Mouse (Mus musculus) kidney, adult 2 months (tissue): ENCODE results near the gene Ubtf. TPM values are rescaled to one million over a fixed set of nuclear protein-coding genes. Genes with fewer than 3 reads are reported as not detected.
"Not testable (repeated sequence)": the region's sequence is repeated elsewhere in the genome, so short reads cannot be mapped to it uniquely, and the experiment has no call there.

Experiments used
- DNase-seq: peaks from one replicate; pipeline ENCODE4 v3.0.0; 2021
- H3K27ac ChIP-seq: fragments of 200-500 bp; 2 replicates; pipeline ENCODE4 v1.5.1; 2012; ENCODE audit warnings: low read depth, low read length, control low read depth, inconsistent platforms; ENCODE audit not compliant: insufficient read depth
- H3K27me3 ChIP-seq: fragments of 200-500 bp; replicated peaks from 2 replicates; pipeline ENCODE4 v1.6.1; 2012; ENCODE audit warnings: mild to moderate bottlenecking, moderate library complexity, low read length, inconsistent platforms; ENCODE audit not compliant: control insufficient read depth, insufficient read depth
- H3K36me3 ChIP-seq: fragments of 200-500 bp; 2 replicates; pipeline ENCODE4 v1.6.1; 2012; ENCODE audit warnings: mild to moderate bottlenecking, moderate library complexity, low read length, inconsistent platforms; ENCODE audit not compliant: control insufficient read depth, insufficient read depth
- H3K4me1 ChIP-seq: fragments of 200-500 bp; 2 replicates; pipeline ENCODE4 v1.6.1; 2011; ENCODE audit warnings: low read length; ENCODE audit not compliant: control insufficient read depth, insufficient read depth
- H3K4me3 ChIP-seq: fragments of 200-500 bp; 2 replicates; pipeline ENCODE4 v1.5.1; 2011; ENCODE audit warnings: mild to moderate bottlenecking, low read depth, low read length, control low read depth; ENCODE audit not compliant: insufficient read depth
- CTCF ChIP-seq: fragments of 200-500 bp; conservative IDR thresholded peaks from 2 replicates; pipeline ENCODE4 v1.5.1; 2011; ENCODE audit warnings: low read depth, mild to moderate bottlenecking, control low read depth, low read length, moderate library complexity, mixed read lengths; ENCODE audit not compliant: insufficient read depth, insufficient read length
- POLR2A ChIP-seq: fragments of 200-500 bp; IDR thresholded peaks from one replicate; pipeline ENCODE4 v1.6.1; 2011; ENCODE audit warnings: low read depth, low read length, control low read depth
- WGBS: fragments of 180-500 bp; shearing (Covaris S2); methylation state at CpG from one replicate; pipeline ENCODE4 v1.1.7; 2018; 5-methylcytosine and 5-hydroxymethylcytosine counted together
- polyA plus RNA-seq: library from polyadenylated mRNA; depleted of rRNA; stranded (reverse); fragments of >200 nt; gene quantifications from 2 replicates; pipeline ENCODE4 v1.2.3, GENCODE M21; 2012; rRNA removed

Ubtf gene
- 27.0 and 30.3 TPM in 2 replicates for polyA plus RNA-seq

GRCm38 (mm10) chr11:102319410-102319792 is at the start of gene Ubtf:
TSS of gene Ubtf (minus strand) at chr11:102319742.
- peak; percentile 88 for DNase-seq
- peak within 1 kb of the TSS; percentile 95 for H3K4me3 ChIP-seq
- whole genome bisulfite sequencing = 1% methylated on average over 25 of the region's 25 CpGs
- peak within 1 kb of the TSS; percentile 94 for H3K27ac ChIP-seq
- no peaks in the 10 kb centered on the region for H3K36me3 ChIP-seq
- no peak for TF ChIP-seq CTCF
- TF ChIP-seq POLR2A = peak; percentile 13
- no peaks in the 10 kb centered on the region for H3K27me3 ChIP-seq
- 0 out of 2 replicates have a peak, but pooled peaks cover 11% of the 10 kb centered on the region for H3K4me1 ChIP-seq

GRCm38 (mm10) chr11:102369263-102369662 is 49.7 kb upstream of the Ubtf start:
- Histone ChIP-seq H3K36me3 (no peaks in the 10 kb centered on the region), H3K4me1 (peaks cover 12% of the 10 kb centered on the region; the same call in 1 of the 2 replicates), H3K27me3 (no peaks in the 10 kb centered on the region), H3K4me3 (no peak overlapping the region), H3K27ac (peak overlapping the region; percentile 90)
- WGBS = 45% methylated on average over 4 of the region's 4 CpGs
- TF ChIP-seq POLR2A = no peak
- no peak for TF ChIP-seq CTCF
- peak; percentile 89 for DNase-seq

- H3K4me1 ChIP-seq = peaks cover 12% of the 10 kb centered on the region; the same call in 1 of the 2 replicates
- H3K27ac ChIP-seq = peak overlapping the region; percentile 61
- TF ChIP-seq POLR2A = no peak
- no peak for TF ChIP-seq CTCF
- H3K27me3 ChIP-seq = no peaks in the 10 kb centered on the region
- no peak overlapping the region for H3K4me3 ChIP-seq
- DNase-seq = no peak
- 91% methylated on average over 5 of the region's 5 CpGs for WGBS
- H3K36me3 ChIP-seq = no peaks in the 10 kb centered on the region
Observed at GRCm38 (mm10) chr11:102368347-102368746, 48.8 kb upstream of the Ubtf start.

GRCm38 (mm10) chr11:102367504-102368280 is 48.1 kb upstream of the Ubtf start:
- no peak overlapping the region for H3K27ac ChIP-seq
- H3K4me3 ChIP-seq = no peak overlapping the region
- no peak for DNase-seq
- H3K4me1 ChIP-seq = peaks cover 12% of the 10 kb centered on the region; the same call in 1 of the 2 replicates
- H3K27me3 ChIP-seq = no peaks in the 10 kb centered on the region
- no peaks in the 10 kb centered on the region for H3K36me3 ChIP-seq
- TF ChIP-seq CTCF (no peak), POLR2A (no peak)
- 77% methylated on average over 9 of the region's 9 CpGs for WGBS

- not testable (repeated sequence) for H3K36me3 ChIP-seq, H3K27ac ChIP-seq, H3K4me3 ChIP-seq, DNase-seq, H3K27me3 ChIP-seq
- WGBS = 92% methylated on average over 8 of the region's 8 CpGs
- peaks cover 12% of the 10 kb centered on the region; the same call in 1 of the 2 replicates for H3K4me1 ChIP-seq
Observed at GRCm38 (mm10) chr11:102366103-102366502, 46.6 kb upstream of the Ubtf start, which contains the start of gene Slc4a1. TSS of gene Slc4a1 (minus strand) at chr11:102366203.

GRCm38 (mm10) chr11:102365699-102366098 is 46.2 kb upstream of the Ubtf start:
- peaks cover 12% of the 10 kb centered on the region; the same call in 1 of the 2 replicates for H3K4me1 ChIP-seq
- TF ChIP-seq POLR2A = no peak
- TF ChIP-seq CTCF = no peak
- no peak for DNase-seq
- H3K27me3 ChIP-seq = no peaks in the 10 kb centered on the region
- H3K36me3 ChIP-seq = no peaks in the 10 kb centered on the region
- H3K4me3 ChIP-seq = no peak overlapping the region
- WGBS = 73% methylated on average over 4 of the region's 4 CpGs
- H3K27ac ChIP-seq = no peak overlapping the region

- DNase-seq = no peak
- H3K27me3 ChIP-seq = no peaks in the 10 kb centered on the region
- no peak overlapping the region for H3K27ac ChIP-seq
- no peak overlapping the region for H3K4me3 ChIP-seq
- 76% methylated on average over 14 of the region's 14 CpGs for WGBS
- TF ChIP-seq POLR2A = no peak
- no peak for TF ChIP-seq CTCF
- H3K36me3 ChIP-seq = no peaks in the 10 kb centered on the region
- H3K4me1 ChIP-seq = peaks cover 11% of the 10 kb centered on the region; the same call in 1 of the 2 replicates
Observed at GRCm38 (mm10) chr11:102364570-102365371, 45.2 kb upstream of the Ubtf start.
